In genomic region chr7:90372804-90373203, GRCm38 (mm10) we compare ENCODE assay signal across 15 mouse cellular contexts. TPM values are rescaled to one million over a fixed set of nuclear protein-coding genes. Genes with fewer than 3 reads are reported as not detected.
DNase-seq lines count a peak whose midpoint lies in the region; ATAC-seq and TF ChIP-seq lines count a peak whose summit lies in the region.
"Had no signal": no experiment of that assay in that cellular context is flagged by ENCODE, and none has a peak within 500 bp of the region (broad histone marks: within the 10 kb centered on the region; RNA-seq: fewer than 3 reads in every experiment).

No protein-coding gene starts in this region.

- H3K9me3 ChIP-seq in kidney, embryonic 14.5 days (ENCODE audit: control insufficient read depth, low read length) = no peaks in the 10 kb centered on the region
- no peaks in the 10 kb centered on the region for H3K9me3 ChIP-seq in heart, embryonic 13.5 days
- H3K9me3 ChIP-seq in stomach, embryonic 14.5 days (ENCODE audit: control insufficient read depth, low read depth, low read length) = no peaks in the 10 kb centered on the region
- H3K9me3 ChIP-seq: embryonic facial prominence, embryonic 12.5 days; forebrain, embryonic 10.5 days; G1E had no signal

- no peaks in the 10 kb centered on the region for H3K27me3 ChIP-seq in kidney, adult 2 months (replicated peaks; ENCODE audit: control insufficient read depth, insufficient read depth, low read length)
- no peaks in the 10 kb centered on the region for H3K27me3 ChIP-seq in kidney, embryonic 14.5 days (ENCODE audit: control insufficient read depth, insufficient read depth, low read length)
- no peaks in the 10 kb centered on the region for H3K27me3 ChIP-seq in heart, embryonic 13.5 days (replicated peaks)
- H3K27me3 ChIP-seq in stomach, embryonic 14.5 days (ENCODE audit: control insufficient read depth, insufficient read depth, low read length) = no peaks in the 10 kb centered on the region
- H3K27me3 ChIP-seq: embryonic facial prominence, embryonic 12.5 days had no signal

- no peak overlapping the region for H3K4me3 ChIP-seq in kidney, adult 2 months (ENCODE audit: insufficient read depth, low read depth, low read length)
- H3K4me3 ChIP-seq in kidney, embryonic 14.5 days (ENCODE audit: low read length) = no peak overlapping the region
- no peak overlapping the region for H3K4me3 ChIP-seq in heart, embryonic 13.5 days
- H3K4me3 ChIP-seq in stomach, embryonic 14.5 days (ENCODE audit: low read depth, low read length) = no peak overlapping the region
- H3K4me3 ChIP-seq: embryonic facial prominence, embryonic 12.5 days; forebrain, embryonic 10.5 days had no signal

- no peak overlapping the region for H3K4me2 ChIP-seq in kidney, embryonic 14.5 days (replicated peaks; ENCODE audit: low read depth, low read length)
- no peak overlapping the region for H3K4me2 ChIP-seq in heart, embryonic 13.5 days
- H3K4me2 ChIP-seq in stomach, embryonic 14.5 days (replicated peaks; ENCODE audit: low read depth, low read length) = 0 out of 2 replicates have a peak overlapping the region, but pooled peaks have one; percentile 4
- H3K4me2 ChIP-seq: embryonic facial prominence, embryonic 12.5 days; liver, embryonic 11.5 days had no signal

- TF ChIP-seq POLR2A in kidney, adult 2 months (IDR thresholded peaks at IDR 0.05; ENCODE audit: low read depth, low read length) = no peak

- H3K36me3 ChIP-seq in kidney, adult 2 months (ENCODE audit: control insufficient read depth, insufficient read depth, low read length) = no peaks in the 10 kb centered on the region
- no peaks in the 10 kb centered on the region for H3K36me3 ChIP-seq in kidney, embryonic 14.5 days (ENCODE audit: control insufficient read depth, insufficient read depth, low read length)
- H3K36me3 ChIP-seq in heart, embryonic 13.5 days = no peaks in the 10 kb centered on the region
- H3K36me3 ChIP-seq in stomach, embryonic 14.5 days (ENCODE audit: control insufficient read depth, insufficient read depth, low read length) = no peaks in the 10 kb centered on the region
- H3K36me3 ChIP-seq: embryonic facial prominence, embryonic 12.5 days; forebrain, embryonic 10.5 days; G1E had no signal

- no peak for ATAC-seq in kidney, embryonic 14.5 days (ENCODE audit: low FRiP score, low TSS enrichment)
- ATAC-seq in heart, embryonic 13.5 days (ENCODE audit: extremely low read depth, insufficient number of reproducible peaks, low FRiP score, low TSS enrichment) = no peak
- peak; percentile 77 for ATAC-seq in stomach, embryonic 14.5 days (ENCODE audit: insufficient number of reproducible peaks, insufficient read depth, low FRiP score, low read depth)

- peak; percentile 52 for DNase-seq in kidney, adult 2 months
- peak; percentile 41 for DNase-seq in kidney, postnatal 14 days
- no peak for DNase-seq in embryo, embryonic 10.5 days (ENCODE audit: low spot score)
- no peak for DNase-seq in right cerebral cortex, postnatal 25 days
- no peak for DNase-seq in thymus, postnatal 25 days
- DNase-seq: adrenal gland, postnatal 25 days; cerebellum, postnatal 14 days; thymus, adult 2 months had no signal

- 55% methylated on average over 4 of the region's 4 CpGs for WGBS in kidney, adult 2 months
- 59% methylated on average over 4 of the region's 4 CpGs for WGBS in kidney, embryonic 14.5 days
- 20% methylated on average over 4 of the region's 4 CpGs for WGBS in heart, embryonic 13.5 days
- WGBS in stomach, embryonic 14.5 days = 23% methylated on average over 4 of the region's 4 CpGs

- H3K9ac ChIP-seq in kidney, embryonic 14.5 days (ENCODE audit: low read depth, low read length) = no peak overlapping the region
- no peak overlapping the region for H3K9ac ChIP-seq in heart, embryonic 13.5 days
- H3K9ac ChIP-seq in stomach, embryonic 14.5 days (replicated peaks; ENCODE audit: low read depth, low read length) = no peak overlapping the region
- H3K9ac ChIP-seq: embryonic facial prominence, embryonic 12.5 days had no signal

- peaks cover 3% of the 10 kb centered on the region; the same call in 1 of the 2 replicates for H3K4me1 ChIP-seq in kidney, adult 2 months (ENCODE audit: control insufficient read depth, insufficient read depth, low read length)
- no peaks in the 10 kb centered on the region for H3K4me1 ChIP-seq in kidney, embryonic 14.5 days (ENCODE audit: control insufficient read depth, insufficient read depth, low read length)
- peaks cover 35% of the 10 kb centered on the region for H3K4me1 ChIP-seq in heart, embryonic 13.5 days
- H3K4me1 ChIP-seq in stomach, embryonic 14.5 days (ENCODE audit: control insufficient read depth, insufficient read depth, low read length) = peaks cover 21% of the 10 kb centered on the region
- H3K4me1 ChIP-seq: embryonic facial prominence, embryonic 12.5 days; forebrain, embryonic 10.5 days had no signal

- no peak overlapping the region for H3K27ac ChIP-seq in kidney, adult 2 months (ENCODE audit: insufficient read depth, low read depth, low read length)
- H3K27ac ChIP-seq in kidney, embryonic 14.5 days (ENCODE audit: low read depth, low read length) = no peak overlapping the region
- H3K27ac ChIP-seq in heart, embryonic 13.5 days (replicated peaks) = peak overlapping the region; percentile 65
- H3K27ac ChIP-seq in stomach, embryonic 14.5 days (ENCODE audit: low read length) = peak overlapping the region; percentile 82
- H3K27ac ChIP-seq: embryonic facial prominence, embryonic 12.5 days; forebrain, embryonic 10.5 days had no signal

- no peak for TF ChIP-seq CTCF in kidney, adult 2 months (conservative IDR thresholded peaks at IDR 0.05; ENCODE audit: insufficient read depth, insufficient read length, low read depth, low read length)

RNA-seq across cellular contexts. Expression of gene Ccdc89, which starts 53.6 kb away (rescaled TPM):
- 0.10 and 0.13 TPM in 2 replicates for polyA plus RNA-seq in kidney, adult 2 months (2012; rRNA removed)
- 1.8 and 2.4 TPM in 2 replicates for polyA plus RNA-seq in kidney, embryonic 14.5 days (2014; fragmentation: Nextera tagmentation; extraction: Ambion mirVana)
- 0.72 and 1.0 TPM in 2 replicates for polyA plus RNA-seq in heart, embryonic 13.5 days (2015; fragmentation: Nextera tagmentation; extraction: Ambion mirVana)
- 1.4 and 2.2 TPM in 2 replicates for polyA plus RNA-seq in stomach, embryonic 14.5 days (2014; fragmentation: Nextera tagmentation; extraction: Ambion mirVana)
- polyA plus RNA-seq: G1E had no signal

Comparison
In these comparisons a context has a peak if more than half of its experiments do, and no peak if none do; other contexts are left out.
1. DNase-seq: peak in kidney, adult 2 months (single experiment) and kidney, postnatal 14 days (single experiment); none in embryo, embryonic 10.5 days (single experiment), right cerebral cortex, postnatal 25 days (single experiment) and thymus, postnatal 25 days (single experiment).
2. H3K27ac ChIP-seq: peak in heart, embryonic 13.5 days (single experiment) and stomach, embryonic 14.5 days (single experiment); none in kidney, adult 2 months (single experiment) and kidney, embryonic 14.5 days (single experiment).